8 mouse cellular contexts compared by ENCODE assay signal in genomic region chr5:134006470-134007126, GRCm38 (mm10).
DNase-seq lines count a peak whose midpoint lies in the region; ATAC-seq and TF ChIP-seq lines count a peak whose summit lies in the region.

No protein-coding gene starts in this region.

- no peaks in the 10 kb centered on the region for H3K36me3 ChIP-seq in spleen, adult 2 months (ENCODE audit: control insufficient read depth, insufficient read depth, low read length)
- H3K36me3 ChIP-seq in embryonic facial prominence, embryonic 12.5 days = no peaks in the 10 kb centered on the region
- no peaks in the 10 kb centered on the region for H3K36me3 ChIP-seq in heart, adult 2 months (ENCODE audit: control insufficient read depth, insufficient read depth, low read length)
- no peaks in the 10 kb centered on the region for H3K36me3 ChIP-seq in limb, embryonic 12.5 days
- no peaks in the 10 kb centered on the region for H3K36me3 ChIP-seq in midbrain, embryonic 15.5 days (replicated peaks)
- H3K36me3 ChIP-seq in stomach, embryonic 14.5 days (ENCODE audit: control insufficient read depth, insufficient read depth, low read length) = no peaks in the 10 kb centered on the region

- H3K27ac ChIP-seq in spleen, adult 2 months (ENCODE audit: insufficient read depth, low read length) = no peak overlapping the region
- no peak overlapping the region for H3K27ac ChIP-seq in embryonic facial prominence, embryonic 12.5 days
- no peak overlapping the region for H3K27ac ChIP-seq in heart, adult 2 months
- H3K27ac ChIP-seq in limb, embryonic 12.5 days = no peak overlapping the region
- H3K27ac ChIP-seq in midbrain, embryonic 15.5 days = peak overlapping the region; percentile 51
- no peak overlapping the region for H3K27ac ChIP-seq in stomach, embryonic 14.5 days (ENCODE audit: low read length)

- peak in 1 of 2 experiments; percentile 15 for DNase-seq in spleen, adult 2 months (ENCODE audit: low read depth in 1 of 2, low spot score in 2 of 2)
- DNase-seq in spleen, adult 12 weeks (ENCODE audit: low spot score) = no peak
- peak; percentile 70 to 80 for DNase-seq in heart, adult 2 months
- DNase-seq in kidney, adult 8-10 months = peak; percentile 40 to 82

- no peaks in the 10 kb centered on the region for H3K79me2 ChIP-seq in heart, adult 2 months (replicated peaks; ENCODE audit: control insufficient read depth, insufficient read depth, low read length)

- peak; percentile 39; the same call in 1 of the 2 replicates for TF ChIP-seq CTCF in spleen, adult 2 months (IDR thresholded peaks at IDR 0.05; ENCODE audit: extremely low read depth, insufficient read depth, insufficient read length, insufficient replicate concordance)
- TF ChIP-seq CTCF in heart, adult 2 months (IDR thresholded peaks at IDR 0.05) = peak; percentile 90

- no peaks in the 10 kb centered on the region for H3K4me1 ChIP-seq in spleen, adult 2 months (ENCODE audit: control insufficient read depth, insufficient read depth, insufficient read length)
- peaks cover 17% of the 10 kb centered on the region for H3K4me1 ChIP-seq in embryonic facial prominence, embryonic 12.5 days
- no peaks in the 10 kb centered on the region for H3K4me1 ChIP-seq in heart, adult 2 months (ENCODE audit: control insufficient read depth, insufficient read depth, low read length)
- peaks cover 19% of the 10 kb centered on the region for H3K4me1 ChIP-seq in limb, embryonic 12.5 days (replicated peaks)
- peaks cover 17% of the 10 kb centered on the region for H3K4me1 ChIP-seq in midbrain, embryonic 15.5 days
- H3K4me1 ChIP-seq in stomach, embryonic 14.5 days (ENCODE audit: control insufficient read depth, insufficient read depth, low read length) = no peaks in the 10 kb centered on the region

- peak overlapping the region; percentile 41 for H3K4me2 ChIP-seq in embryonic facial prominence, embryonic 12.5 days (replicated peaks)
- H3K4me2 ChIP-seq in limb, embryonic 12.5 days = peak overlapping the region; percentile 51
- peak overlapping the region; percentile 43 for H3K4me2 ChIP-seq in midbrain, embryonic 15.5 days
- H3K4me2 ChIP-seq in stomach, embryonic 14.5 days (replicated peaks; ENCODE audit: low read depth, low read length) = peak overlapping the region; percentile 26

- H3K9ac ChIP-seq in embryonic facial prominence, embryonic 12.5 days = no peak overlapping the region
- no peak overlapping the region for H3K9ac ChIP-seq in heart, adult 2 months (ENCODE audit: low read depth, low read length)
- H3K9ac ChIP-seq in limb, embryonic 12.5 days (replicated peaks) = no peak overlapping the region
- H3K9ac ChIP-seq in midbrain, embryonic 15.5 days = no peak overlapping the region
- H3K9ac ChIP-seq in stomach, embryonic 14.5 days (replicated peaks; ENCODE audit: low read depth, low read length) = no peak overlapping the region

- no peak for TF ChIP-seq POLR2A in spleen, adult 2 months (IDR thresholded peaks at IDR 0.05; ENCODE audit: low read depth, low read length)
- TF ChIP-seq POLR2A in heart, adult 2 months (IDR thresholded peaks at IDR 0.05; ENCODE audit: insufficient read depth, low read depth, low read length) = no peak

- H3K9me3 ChIP-seq in embryonic facial prominence, embryonic 12.5 days = no peaks in the 10 kb centered on the region
- no peaks in the 10 kb centered on the region for H3K9me3 ChIP-seq in limb, embryonic 12.5 days
- no peaks in the 10 kb centered on the region for H3K9me3 ChIP-seq in midbrain, embryonic 15.5 days
- H3K9me3 ChIP-seq in stomach, embryonic 14.5 days (ENCODE audit: control insufficient read depth, low read depth, low read length) = peaks cover 3% of the 10 kb centered on the region; the same call in 1 of the 2 replicates

- peak; percentile 65 for ATAC-seq in embryonic facial prominence, embryonic 12.5 days (ENCODE audit: insufficient number of reproducible peaks, insufficient read depth, low FRiP score, low TSS enrichment)
- ATAC-seq in limb, embryonic 12.5 days (ENCODE audit: insufficient number of reproducible peaks, insufficient read depth, low FRiP score, low TSS enrichment, low read depth) = peak; percentile 72
- ATAC-seq in midbrain, embryonic 15.5 days (replicated peaks) = peak; percentile 66
- peak; percentile 81 for ATAC-seq in stomach, embryonic 14.5 days (ENCODE audit: insufficient number of reproducible peaks, insufficient read depth, low FRiP score, low read depth)

- TF ChIP-seq EP300 in heart, adult 2 months (IDR thresholded peaks at IDR 0.05; ENCODE audit: insufficient read depth, low read depth, low read length) = peak; percentile 69

- no peak overlapping the region for H3K4me3 ChIP-seq in spleen, adult 2 months (ENCODE audit: extremely low read depth, insufficient read depth, insufficient read length)
- H3K4me3 ChIP-seq in embryonic facial prominence, embryonic 12.5 days = no peak overlapping the region
- H3K4me3 ChIP-seq in heart, adult 2 months = no peak overlapping the region
- 0 out of 2 replicates have a peak overlapping the region, but pooled peaks have one; percentile 9 for H3K4me3 ChIP-seq in limb, embryonic 12.5 days (replicated peaks)
- no peak overlapping the region; the same call in 1 of the 2 replicates for H3K4me3 ChIP-seq in midbrain, embryonic 15.5 days
- H3K4me3 ChIP-seq in stomach, embryonic 14.5 days (ENCODE audit: low read depth, low read length) = no peak overlapping the region

- intact Hi-C loops in heart, adult 2 months (cut with DNase I) = loop anchor here (10.0 kb wide), 2 partner anchors 202 to 1892 kb away; no protein-coding TSS in a partner anchor

- no peaks in the 10 kb centered on the region for H3K27me3 ChIP-seq in spleen, adult 2 months (ENCODE audit: control insufficient read depth, insufficient read depth, low read length)
- H3K27me3 ChIP-seq in embryonic facial prominence, embryonic 12.5 days = no peaks in the 10 kb centered on the region
- no peaks in the 10 kb centered on the region for H3K27me3 ChIP-seq in heart, adult 2 months (ENCODE audit: control insufficient read depth, insufficient read depth, low read length)
- peaks cover 8% of the 10 kb centered on the region; the same call in 1 of the 2 replicates for H3K27me3 ChIP-seq in limb, embryonic 12.5 days
- 0 out of 2 replicates have a peak, but pooled peaks cover 5% of the 10 kb centered on the region for H3K27me3 ChIP-seq in midbrain, embryonic 15.5 days (replicated peaks)
- no peaks in the 10 kb centered on the region for H3K27me3 ChIP-seq in stomach, embryonic 14.5 days (ENCODE audit: control insufficient read depth, insufficient read depth, low read length)

- WGBS in spleen, adult 2 months = 30% methylated on average over 14 of the region's 14 CpGs
- WGBS in embryonic facial prominence, embryonic 12.5 days = 2% methylated on average over 14 of the region's 14 CpGs
- 16% methylated on average over 14 of the region's 14 CpGs for WGBS in heart, adult 2 months
- WGBS in limb, embryonic 12.5 days = 3% methylated on average over 14 of the region's 14 CpGs
- WGBS in midbrain, embryonic 15.5 days = 2% methylated on average over 14 of the region's 14 CpGs
- 4% methylated on average over 14 of the region's 14 CpGs for WGBS in stomach, embryonic 14.5 days
